Mouse (Mus musculus) CH12.LX (cell line): Measurements from ENCODE around the gene Fbln7. TPM values are rescaled to one million over a fixed set of nuclear protein-coding genes. Genes with fewer than 3 reads are reported as not detected.

Experiments
- DNase-seq: peaks from one replicate; pipeline ENCODE4 v3.0.0-alpha.2; 2013; ENCODE audit errors: extremely low read depth
- H3K27ac ChIP-seq: 2 replicates; pipeline ENCODE4 v1.5.1; 2012; ENCODE audit warnings: low read depth, mild to moderate bottlenecking, control low read depth, moderate library complexity; ENCODE audit not compliant: insufficient read depth
- H3K27me3 ChIP-seq: replicated peaks from 2 replicates; pipeline ENCODE3; 2012; ENCODE audit warnings: inconsistent platforms
- H3K36me3 ChIP-seq, 2 experiments: replicated peaks in 1 of 2; 2 replicates each; pipeline versions ENCODE3 to v1.6.1; 2012; ENCODE audit warnings: inconsistent platforms in 1 of 2, low read length in 1 of 2, mild to moderate bottlenecking in 1 of 2, mixed read lengths in 1 of 2, moderate library complexity in 1 of 2; ENCODE audit not compliant: control insufficient read depth in 1 of 2, insufficient read depth in 1 of 2
- H3K4me1 ChIP-seq, 2 experiments: 2 replicates each; pipeline ENCODE4 v1.6.1; 2012; ENCODE audit warnings: inconsistent platforms in 1 of 2, moderate library complexity in 1 of 2; ENCODE audit not compliant: insufficient read depth in 2 of 2, control insufficient read depth in 1 of 2
- H3K4me2 ChIP-seq: 2 replicates; pipeline ENCODE4 v1.6.1; 2012; ENCODE audit warnings: low read depth, mild to moderate bottlenecking, control low read depth; ENCODE audit not compliant: poor library complexity, insufficient read depth, severe bottlenecking
- H3K4me3 ChIP-seq, 3 experiments: fragments of 150-350 bp in 1 of 3; sonication (generic) in 1 of 3; replicated peaks in 1 of 3; 2 replicates each; pipeline versions ENCODE3 to v1.5.1; 2011 to 2012; ENCODE audit warnings: low read depth in 2 of 3, low read length in 2 of 3, mild to moderate bottlenecking in 2 of 3, moderate library complexity in 2 of 3, control low read depth in 1 of 3, improper control_type of control experiment in 1 of 3, inconsistent platforms in 1 of 3, mixed read lengths in 1 of 3; ENCODE audit not compliant: poor library complexity in 1 of 3
- H3K79me2 ChIP-seq: replicated peaks from 2 replicates; pipeline ENCODE4 v1.6.1; 2012; ENCODE audit warnings: mild to moderate bottlenecking, moderate library complexity; ENCODE audit not compliant: control insufficient read depth, poor library complexity, insufficient read depth, severe bottlenecking; ENCODE audit errors: extremely low read depth
- H3K9ac ChIP-seq: 2 replicates; pipeline ENCODE4 v1.6.1; 2012; ENCODE audit warnings: low read depth, mild to moderate bottlenecking, control low read depth, moderate library complexity; ENCODE audit not compliant: insufficient read depth
- H3K9me3 ChIP-seq: replicated peaks from 2 replicates; pipeline ENCODE3; 2012; ENCODE audit warnings: low read length, inconsistent platforms, mixed read lengths
- CTCF ChIP-seq, 2 experiments: IDR thresholded peaks in 1 of 2; conservative IDR thresholded peaks in 1 of 2; 2 replicates each; pipeline ENCODE4 v1.5.1; 2011 to 2012; ENCODE audit warnings: low read depth in 2 of 2, low read length in 2 of 2, improper control_type of control experiment in 1 of 2, inconsistent platforms in 1 of 2, mild to moderate bottlenecking in 1 of 2, moderate library complexity in 1 of 2
- ELF1 ChIP-seq: IDR thresholded peaks from 2 replicates; pipeline ENCODE4 v1.6.1; 2014; ENCODE audit warnings: low read depth, mild to moderate bottlenecking, inconsistent platforms, low read length, improper control_type of control experiment
- EP300 ChIP-seq: IDR thresholded peaks from 2 replicates; pipeline ENCODE4 v1.6.1; 2011; ENCODE audit warnings: low read length, improper control_type of control experiment
- ETS1 ChIP-seq: conservative IDR thresholded peaks from 2 replicates; pipeline ENCODE4 v1.6.1; 2012; ENCODE audit warnings: low read depth, mild to moderate bottlenecking, inconsistent platforms, low read length, improper control_type of control experiment, moderate library complexity
- GABPA ChIP-seq: IDR thresholded peaks from 2 replicates; pipeline ENCODE4 v1.6.1; 2012; ENCODE audit warnings: low read depth, low read length, improper control_type of control experiment, inconsistent platforms; ENCODE audit not compliant: insufficient replicate concordance
- IRF4 ChIP-seq: IDR thresholded peaks from 2 replicates; pipeline ENCODE4 v1.6.1; 2014; ENCODE audit warnings: low read depth, mild to moderate bottlenecking, inconsistent platforms, low read length, improper control_type of control experiment
- JUND ChIP-seq: conservative IDR thresholded peaks from 2 replicates; pipeline ENCODE4 v1.6.1; 2011; ENCODE audit warnings: low read depth, low read length, improper control_type of control experiment
- MAZ ChIP-seq: IDR thresholded peaks from 2 replicates; pipeline ENCODE4 v1.6.1; 2012; ENCODE audit warnings: low read depth, mild to moderate bottlenecking, inconsistent platforms, low read length, improper control_type of control experiment, moderate library complexity
- MEF2A ChIP-seq: IDR thresholded peaks from 2 replicates; pipeline ENCODE4 v1.6.1; 2014; ENCODE audit warnings: low read depth, mild to moderate bottlenecking, inconsistent platforms, low read length, improper control_type of control experiment, borderline replicate concordance
- NELFE ChIP-seq: IDR thresholded peaks from 2 replicates; pipeline ENCODE4 v1.6.1; 2011; ENCODE audit warnings: low read depth, low read length, improper control_type of control experiment
- PAX5 ChIP-seq: IDR thresholded peaks from 2 replicates; pipeline ENCODE4 v1.6.1; 2012; ENCODE audit warnings: low read length, inconsistent platforms, mixed read lengths
- POLR2A ChIP-seq: IDR thresholded peaks from 2 replicates; pipeline ENCODE4 v1.6.1; 2011; ENCODE audit warnings: low read depth, mild to moderate bottlenecking, improper control_type of control experiment, low read length
- RAD21 ChIP-seq: IDR thresholded peaks from 2 replicates; pipeline ENCODE4 v1.6.1; 2011; ENCODE audit warnings: low read depth, mild to moderate bottlenecking, low read length, improper control_type of control experiment, moderate library complexity
- RCOR1 ChIP-seq: conservative IDR thresholded peaks from 2 replicates; pipeline ENCODE4 v1.6.1; 2012; ENCODE audit warnings: low read depth, mild to moderate bottlenecking, inconsistent platforms, low read length, improper control_type of control experiment
- SIN3A ChIP-seq: IDR thresholded peaks from 2 replicates; pipeline ENCODE4 v1.6.1; 2012; ENCODE audit warnings: low read length, improper control_type of control experiment, inconsistent platforms
- SMC3 ChIP-seq: IDR thresholded peaks from 2 replicates; pipeline ENCODE4 v1.6.1; 2011; ENCODE audit warnings: low read depth, low read length, improper control_type of control experiment
- TBP ChIP-seq: conservative IDR thresholded peaks from 2 replicates; pipeline ENCODE4 v1.6.1; 2011; ENCODE audit warnings: low read depth, low read length, improper control_type of control experiment
- UBTF ChIP-seq: IDR thresholded peaks from 2 replicates; pipeline ENCODE4 v1.6.1; 2012; ENCODE audit warnings: low read depth, mild to moderate bottlenecking, inconsistent platforms, low read length, improper control_type of control experiment, moderate library complexity
- USF1 ChIP-seq: IDR thresholded peaks from 2 replicates; pipeline ENCODE4 v1.6.1; 2014; ENCODE audit warnings: low read depth, mild to moderate bottlenecking, inconsistent platforms, low read length, improper control_type of control experiment
- ZC3H11A ChIP-seq: IDR thresholded peaks from 2 replicates; pipeline ENCODE4 v1.6.1; 2012; ENCODE audit warnings: low read depth, mild to moderate bottlenecking, inconsistent platforms, low read length, improper control_type of control experiment
- dilution Hi-C: fragments of 300-500 bp; cut with MboI; formaldehyde crosslinking; loops from 2 replicates; pipeline ENCODE4 v1.14.3; 2020; ENCODE audit warnings: low sequenced_read_pairs; ENCODE audit not compliant: extremely low pct_unique_long_range_greater_than_20kb, extremely low pct_ligation_motif_present
- in situ Hi-C: fragments of 300-500 bp; cut with MboI; formaldehyde crosslinking; loops from 3 replicates; pipeline ENCODE4 v1.14.3; 2019; ENCODE audit warnings: low sequenced_read_pairs, low pct_ligation_motif_present, low pct_unique_long_range_greater_than_20kb, mixed read lengths
- polyA plus RNA-seq: library from polyadenylated mRNA; unstranded; fragments of >175 nt; gene quantifications from 2 replicates; pipeline ENCODE4 v1.2.1, GENCODE M21; 2012; ENCODE audit warnings: low read depth; ENCODE audit not compliant: insufficient read length
- total RNA-seq, 2 experiments: library from RNA; depleted of rRNA; stranded (reverse); fragments of 300-350 nt in 1 of 2; fragments of >200 nt in 1 of 2; gene quantifications; 2 replicates each; pipeline ENCODE4 v1.2.3; 2012 to 2014

The Fbln7 gene
- total and polyA plus RNA-seq, 3 experiments, result not detected

- H3K9ac ChIP-seq, result no peak overlapping the region
- TF ChIP-seq JUND (no peak), EP300 (no peak), UBTF (no peak), POLR2A (no peak), MAZ (no peak), IRF4 (no peak), RCOR1 (no peak), MEF2A (no peak), ELF1 (no peak), PAX5 (no peak), ETS1 (no peak), SIN3A (no peak), USF1 (no peak), RAD21 (no peak), TBP (no peak), ZC3H11A (no peak), SMC3 (no peak)
- no peaks in the 10 kb centered on the region for H3K4me1 ChIP-seq
- dilution Hi-C loops, result no loop called here
- H3K36me3 ChIP-seq, result no peaks in the 10 kb centered on the region
- H3K27ac ChIP-seq, result no peak overlapping the region
- no peaks in the 10 kb centered on the region for H3K79me2 ChIP-seq
- in situ Hi-C loops, result no loop called here
- no peaks in the 10 kb centered on the region for H3K27me3 ChIP-seq
- H3K4me3 ChIP-seq, result no peak overlapping the region
- no peak overlapping the region for H3K4me2 ChIP-seq
- no peak for DNase-seq
- H3K9me3 ChIP-seq, result no peaks in the 10 kb centered on the region
Measured at GRCm38 (mm10) chr2:128887866-128888550, 25.2 kb downstream of the Fbln7 start.

DNA sequence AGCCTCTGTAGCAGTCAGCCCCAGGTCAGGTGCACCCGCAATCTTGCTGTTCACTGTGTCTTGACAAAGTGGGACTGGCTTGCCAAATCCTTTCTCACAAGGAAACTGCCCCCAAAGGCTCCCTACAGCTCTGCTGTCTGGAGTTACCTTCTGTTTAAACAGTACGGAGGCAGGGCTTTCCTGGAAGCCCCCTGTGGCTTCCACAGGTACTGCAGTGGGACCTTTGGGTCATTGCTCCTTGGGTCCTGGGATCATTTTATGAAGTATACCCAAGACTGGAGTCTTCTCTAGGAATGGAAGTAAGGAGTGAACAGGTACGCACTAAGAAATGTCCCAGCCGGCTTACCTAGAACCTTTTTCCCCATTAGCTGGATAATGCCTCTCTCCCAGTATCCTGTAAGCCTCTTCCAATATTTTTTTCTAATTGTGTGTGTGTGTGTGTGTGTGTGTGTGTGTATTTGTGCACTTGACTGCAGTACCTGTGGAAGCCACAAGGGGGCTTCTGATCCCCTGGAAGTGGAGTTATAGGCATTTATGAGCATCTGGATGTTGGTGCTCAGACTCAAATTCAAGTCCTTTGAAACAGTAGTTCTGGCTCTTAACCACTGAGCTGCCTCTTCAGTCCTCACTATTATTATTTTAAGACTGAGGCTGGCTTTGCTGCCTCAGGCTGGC lies 28.0 kb downstream of the Fbln7 start:
- Histone ChIP-seq H3K79me2 (no peaks in the 10 kb centered on the region), H3K9me3 (no peaks in the 10 kb centered on the region), H3K4me1 (no peaks in the 10 kb centered on the region), H3K36me3 (no peaks in the 10 kb centered on the region), H3K9ac (no peak overlapping the region), H3K27ac (no peak overlapping the region), H3K4me2 (no peak overlapping the region), H3K27me3 (no peaks in the 10 kb centered on the region), H3K4me3 (no peak overlapping the region)
- no peak for DNase-seq
- TF ChIP-seq CTCF (conservative IDR thresholded peaks at IDR 0.05 in 1 of 2, IDR thresholded peaks at IDR 0.05 in 1 of 2; ENCODE audit: low read depth in 2 of 2, low read length in 2 of 2) (peak; percentile 33 to 40; a peak in 3 of 4 replicates), NELFE (no peak), EP300 (no peak), GABPA (no peak)
- dilution Hi-C loops, result no loop called here
- in situ Hi-C loops, result no loop called here
